Mouse (Mus musculus) CH12.LX (cell line): ENCODE measurements around the gene Glis3. TPM values are rescaled to one million over a fixed set of nuclear protein-coding genes. Genes with fewer than 3 reads are reported as not detected.

ENCODE experiments used
- DNase-seq: peaks from one replicate; pipeline ENCODE4 v3.0.0-alpha.2; 2013; ENCODE audit errors: extremely low read depth
- H3K27ac ChIP-seq: 2 replicates; pipeline ENCODE4 v1.5.1; 2012; ENCODE audit warnings: low read depth, mild to moderate bottlenecking, control low read depth, moderate library complexity; ENCODE audit not compliant: insufficient read depth
- H3K27me3 ChIP-seq: replicated peaks from 2 replicates; pipeline ENCODE3; 2012; ENCODE audit warnings: inconsistent platforms
- H3K36me3 ChIP-seq, 2 experiments: replicated peaks in 1 of 2; 2 replicates each; pipeline versions ENCODE3 to v1.6.1; 2012; ENCODE audit warnings: inconsistent platforms in 1 of 2, low read length in 1 of 2, mild to moderate bottlenecking in 1 of 2, mixed read lengths in 1 of 2, moderate library complexity in 1 of 2; ENCODE audit not compliant: control insufficient read depth in 1 of 2, insufficient read depth in 1 of 2
- H3K4me1 ChIP-seq, 2 experiments: 2 replicates each; pipeline ENCODE4 v1.6.1; 2012; ENCODE audit warnings: inconsistent platforms in 1 of 2, moderate library complexity in 1 of 2; ENCODE audit not compliant: insufficient read depth in 2 of 2, control insufficient read depth in 1 of 2
- H3K4me2 ChIP-seq: 2 replicates; pipeline ENCODE4 v1.6.1; 2012; ENCODE audit warnings: low read depth, mild to moderate bottlenecking, control low read depth; ENCODE audit not compliant: poor library complexity, insufficient read depth, severe bottlenecking
- H3K4me3 ChIP-seq, 3 experiments: fragments of 150-350 bp in 1 of 3; sonication (generic) in 1 of 3; replicated peaks in 1 of 3; 2 replicates each; pipeline versions ENCODE3 to v1.5.1; 2011 to 2012; ENCODE audit warnings: low read depth in 2 of 3, low read length in 2 of 3, mild to moderate bottlenecking in 2 of 3, moderate library complexity in 2 of 3, control low read depth in 1 of 3, improper control_type of control experiment in 1 of 3, inconsistent platforms in 1 of 3, mixed read lengths in 1 of 3; ENCODE audit not compliant: poor library complexity in 1 of 3
- H3K79me2 ChIP-seq: replicated peaks from 2 replicates; pipeline ENCODE4 v1.6.1; 2012; ENCODE audit warnings: mild to moderate bottlenecking, moderate library complexity; ENCODE audit not compliant: control insufficient read depth, poor library complexity, insufficient read depth, severe bottlenecking; ENCODE audit errors: extremely low read depth
- H3K9ac ChIP-seq: 2 replicates; pipeline ENCODE4 v1.6.1; 2012; ENCODE audit warnings: low read depth, mild to moderate bottlenecking, control low read depth, moderate library complexity; ENCODE audit not compliant: insufficient read depth
- H3K9me3 ChIP-seq: replicated peaks from 2 replicates; pipeline ENCODE3; 2012; ENCODE audit warnings: low read length, inconsistent platforms, mixed read lengths
- BHLHE40 ChIP-seq: IDR thresholded peaks from 2 replicates; pipeline ENCODE4 v1.6.1; 2011; ENCODE audit warnings: mild to moderate bottlenecking, low read depth, low read length, improper control_type of control experiment
- CHD1 ChIP-seq: IDR thresholded peaks from 2 replicates; pipeline ENCODE4 v1.6.1; 2012; ENCODE audit warnings: low read depth, low read length, improper control_type of control experiment, inconsistent platforms
- CHD2 ChIP-seq: IDR thresholded peaks from 2 replicates; pipeline ENCODE4 v1.6.1; 2011; ENCODE audit warnings: low read length, improper control_type of control experiment
- CTCF ChIP-seq, 2 experiments: IDR thresholded peaks in 1 of 2; conservative IDR thresholded peaks in 1 of 2; 2 replicates each; pipeline ENCODE4 v1.5.1; 2011 to 2012; ENCODE audit warnings: low read depth in 2 of 2, low read length in 2 of 2, improper control_type of control experiment in 1 of 2, inconsistent platforms in 1 of 2, mild to moderate bottlenecking in 1 of 2, moderate library complexity in 1 of 2
- E2F4 ChIP-seq: IDR thresholded peaks from 2 replicates; pipeline ENCODE4 v1.6.1; 2011; ENCODE audit warnings: low read depth, low read length, improper control_type of control experiment; ENCODE audit not compliant: insufficient replicate concordance
- EP300 ChIP-seq: IDR thresholded peaks from 2 replicates; pipeline ENCODE4 v1.6.1; 2011; ENCODE audit warnings: low read length, improper control_type of control experiment
- ETS1 ChIP-seq: conservative IDR thresholded peaks from 2 replicates; pipeline ENCODE4 v1.6.1; 2012; ENCODE audit warnings: low read depth, mild to moderate bottlenecking, inconsistent platforms, low read length, improper control_type of control experiment, moderate library complexity
- GABPA ChIP-seq: IDR thresholded peaks from 2 replicates; pipeline ENCODE4 v1.6.1; 2012; ENCODE audit warnings: low read depth, low read length, improper control_type of control experiment, inconsistent platforms; ENCODE audit not compliant: insufficient replicate concordance
- JUN ChIP-seq: IDR thresholded peaks from 2 replicates; pipeline ENCODE4 v1.6.1; 2011; ENCODE audit warnings: low read depth, mild to moderate bottlenecking, low read length, improper control_type of control experiment, moderate library complexity; ENCODE audit not compliant: insufficient read depth
- KAT2A ChIP-seq: IDR thresholded peaks from 2 replicates; pipeline ENCODE4 v1.6.1; 2012; ENCODE audit warnings: low read length, improper control_type of control experiment, inconsistent platforms; ENCODE audit not compliant: insufficient replicate concordance
- MAX ChIP-seq: IDR thresholded peaks from 2 replicates; pipeline ENCODE4 v1.6.1; 2011; ENCODE audit warnings: low read length, improper control_type of control experiment
- MAZ ChIP-seq: IDR thresholded peaks from 2 replicates; pipeline ENCODE4 v1.6.1; 2012; ENCODE audit warnings: low read depth, mild to moderate bottlenecking, inconsistent platforms, low read length, improper control_type of control experiment, moderate library complexity
- MEF2A ChIP-seq: IDR thresholded peaks from 2 replicates; pipeline ENCODE4 v1.6.1; 2014; ENCODE audit warnings: low read depth, mild to moderate bottlenecking, inconsistent platforms, low read length, improper control_type of control experiment, borderline replicate concordance
- MXI1 ChIP-seq: IDR thresholded peaks from 2 replicates; pipeline ENCODE4 v1.6.1; 2011; ENCODE audit warnings: mild to moderate bottlenecking, low read depth, low read length, improper control_type of control experiment
- NELFE ChIP-seq: IDR thresholded peaks from 2 replicates; pipeline ENCODE4 v1.6.1; 2011; ENCODE audit warnings: low read depth, low read length, improper control_type of control experiment
- NRF1 ChIP-seq: IDR thresholded peaks from 2 replicates; pipeline ENCODE4 v1.6.1; 2014; ENCODE audit warnings: low read depth, mild to moderate bottlenecking, inconsistent platforms, low read length, improper control_type of control experiment, moderate library complexity
- POLR2A ChIP-seq: IDR thresholded peaks from 2 replicates; pipeline ENCODE4 v1.6.1; 2011; ENCODE audit warnings: low read depth, mild to moderate bottlenecking, improper control_type of control experiment, low read length
- RAD21 ChIP-seq: IDR thresholded peaks from 2 replicates; pipeline ENCODE4 v1.6.1; 2011; ENCODE audit warnings: low read depth, mild to moderate bottlenecking, low read length, improper control_type of control experiment, moderate library complexity
- SMC3 ChIP-seq: IDR thresholded peaks from 2 replicates; pipeline ENCODE4 v1.6.1; 2011; ENCODE audit warnings: low read depth, low read length, improper control_type of control experiment
- TBP ChIP-seq: conservative IDR thresholded peaks from 2 replicates; pipeline ENCODE4 v1.6.1; 2011; ENCODE audit warnings: low read depth, low read length, improper control_type of control experiment
- TCF12 ChIP-seq: IDR thresholded peaks from 2 replicates; pipeline ENCODE4 v1.6.1; 2014; ENCODE audit warnings: low read depth, mild to moderate bottlenecking, inconsistent platforms, low read length, improper control_type of control experiment
- UBTF ChIP-seq: IDR thresholded peaks from 2 replicates; pipeline ENCODE4 v1.6.1; 2012; ENCODE audit warnings: low read depth, mild to moderate bottlenecking, inconsistent platforms, low read length, improper control_type of control experiment, moderate library complexity
- USF2 ChIP-seq: conservative IDR thresholded peaks from 2 replicates; pipeline ENCODE4 v1.6.1; 2011; ENCODE audit warnings: low read depth, low read length, improper control_type of control experiment
- ZC3H11A ChIP-seq: IDR thresholded peaks from 2 replicates; pipeline ENCODE4 v1.6.1; 2012; ENCODE audit warnings: low read depth, mild to moderate bottlenecking, inconsistent platforms, low read length, improper control_type of control experiment
- ZKSCAN1 ChIP-seq: IDR thresholded peaks from 2 replicates; pipeline ENCODE4 v1.6.1; 2012; ENCODE audit warnings: low read depth, inconsistent platforms, low read length, improper control_type of control experiment, borderline replicate concordance
- ZNF384 ChIP-seq: IDR thresholded peaks from 2 replicates; pipeline ENCODE4 v1.6.1; 2012; ENCODE audit warnings: low read depth, low read length, improper control_type of control experiment, inconsistent platforms
- dilution Hi-C: fragments of 300-500 bp; cut with MboI; formaldehyde crosslinking; loops from 2 replicates; pipeline ENCODE4 v1.14.3; 2020; ENCODE audit warnings: low sequenced_read_pairs; ENCODE audit not compliant: extremely low pct_unique_long_range_greater_than_20kb, extremely low pct_ligation_motif_present
- in situ Hi-C: fragments of 300-500 bp; cut with MboI; formaldehyde crosslinking; loops from 3 replicates; pipeline ENCODE4 v1.14.3; 2019; ENCODE audit warnings: low sequenced_read_pairs, low pct_ligation_motif_present, low pct_unique_long_range_greater_than_20kb, mixed read lengths
- polyA plus RNA-seq: library from polyadenylated mRNA; unstranded; fragments of >175 nt; gene quantifications from 2 replicates; pipeline ENCODE4 v1.2.1, GENCODE M21; 2012; ENCODE audit warnings: low read depth; ENCODE audit not compliant: insufficient read length
- total RNA-seq, 2 experiments: library from RNA; depleted of rRNA; stranded (reverse); fragments of 300-350 nt in 1 of 2; fragments of >200 nt in 1 of 2; gene quantifications; 2 replicates each; pipeline ENCODE4 v1.2.3; 2012 to 2014

Glis3 gene
- total and polyA plus RNA-seq, 3 experiments = not detected

GRCm38 (mm10) chr19:28531750-28532149 lies 148.1 kb downstream of the Glis3 start:
- no peaks in the 10 kb centered on the region for H3K79me2 ChIP-seq
- DNase-seq = no peak
- H3K9me3 ChIP-seq = no peaks in the 10 kb centered on the region
- no peak overlapping the region for H3K4me3 ChIP-seq
- H3K27me3 ChIP-seq = no peaks in the 10 kb centered on the region
- H3K9ac ChIP-seq = no peak overlapping the region
- H3K4me2 ChIP-seq = no peak overlapping the region
- in situ Hi-C loops = no loop called here
- peaks cover 0 to 3% of the 10 kb centered on the region in 2 experiments; a peak in 1 of 4 replicates for H3K4me1 ChIP-seq
- TF ChIP-seq ZKSCAN1 (no peak), CHD2 (no peak), MAZ (no peak), USF2 (no peak), CTCF (conservative IDR thresholded peaks at IDR 0.05 in 1 of 2, IDR thresholded peaks at IDR 0.05 in 1 of 2; ENCODE audit: low read depth in 2 of 2, low read length in 2 of 2) (no peak), KAT2A (no peak), GABPA (no peak), EP300 (no peak), MEF2A (no peak), UBTF (no peak), CHD1 (no peak), JUN (no peak), BHLHE40 (no peak), NRF1 (no peak), SMC3 (no peak)
- TF ChIP-seq, all 38 proteins: peak for 0
- dilution Hi-C loops = no loop called here
- no peak overlapping the region for H3K27ac ChIP-seq
- H3K36me3 ChIP-seq = no peaks in the 10 kb centered on the region

DNA sequence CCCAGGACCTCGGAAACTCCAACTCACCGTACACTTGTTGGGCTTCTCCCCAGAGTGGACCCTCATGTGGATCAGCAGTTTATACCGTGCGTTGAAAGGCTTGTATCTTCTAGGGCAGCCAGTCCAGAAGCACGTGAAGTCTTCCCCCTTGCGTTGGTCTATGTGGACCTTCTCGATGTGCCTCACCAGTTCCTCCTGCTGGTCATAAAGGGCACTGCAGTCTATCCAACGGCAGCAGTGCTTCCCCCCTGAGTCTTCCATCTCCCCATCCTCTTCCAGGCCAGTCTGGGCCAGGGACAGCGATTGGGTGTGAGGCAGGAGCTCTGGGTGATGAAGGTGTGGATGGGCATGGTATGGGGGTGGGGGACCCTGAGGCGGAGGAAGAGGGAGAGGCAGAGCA lies 149.0 kb downstream of the Glis3 start:
- H3K9ac ChIP-seq = no peak overlapping the region
- in situ Hi-C loops = no loop called here
- H3K4me3 ChIP-seq = no peak overlapping the region
- H3K36me3 ChIP-seq = no peaks in the 10 kb centered on the region
- peaks cover 0 to 3% of the 10 kb centered on the region in 2 experiments; a peak in 1 of 4 replicates for H3K4me1 ChIP-seq
- no peak overlapping the region for H3K4me2 ChIP-seq
- no peak for TF ChIP-seq ZNF384
- TF ChIP-seq RAD21 = peak; percentile 66
- no peak for TF ChIP-seq ZC3H11A
- no peak for TF ChIP-seq KAT2A
- peak; percentile 91 for TF ChIP-seq SMC3
- TF ChIP-seq ETS1 = no peak
- TF ChIP-seq MAX = peak; percentile 33; the same call in 1 of the 2 replicates
- no peak for TF ChIP-seq E2F4
- peak; percentile 86 to 91 for TF ChIP-seq CTCF (conservative IDR thresholded peaks at IDR 0.05 in 1 of 2, IDR thresholded peaks at IDR 0.05 in 1 of 2; ENCODE audit: low read depth in 2 of 2, low read length in 2 of 2)
- no peak for TF ChIP-seq NELFE
- no peak for TF ChIP-seq JUN
- no peak for TF ChIP-seq TBP
- no peak for TF ChIP-seq POLR2A
- TF ChIP-seq MXI1 = no peak
- no peak for TF ChIP-seq EP300
- TF ChIP-seq BHLHE40 = peak; percentile 63
- TF ChIP-seq MEF2A = no peak
- TF ChIP-seq CHD2 = no peak
- no peak for TF ChIP-seq UBTF
- TF ChIP-seq TCF12 = no peak
- TF ChIP-seq ZKSCAN1 = no peak
- TF ChIP-seq, all 38 proteins: peak for 5
- no peaks in the 10 kb centered on the region for H3K79me2 ChIP-seq
- no peaks in the 10 kb centered on the region for H3K27me3 ChIP-seq
- DNase-seq = peak; percentile 63
- dilution Hi-C loops = no loop called here
- no peak overlapping the region for H3K27ac ChIP-seq
- H3K9me3 ChIP-seq = no peaks in the 10 kb centered on the region
